Mouse (Mus musculus): ENCODE measurements at regions not wholly inside any gene's neighbourhood (a gene's known extent, or its start where the extent isn't known, plus 50 kb on each side); places are given as distances from the start of the nearest gene placed in this dataset.

DNA sequence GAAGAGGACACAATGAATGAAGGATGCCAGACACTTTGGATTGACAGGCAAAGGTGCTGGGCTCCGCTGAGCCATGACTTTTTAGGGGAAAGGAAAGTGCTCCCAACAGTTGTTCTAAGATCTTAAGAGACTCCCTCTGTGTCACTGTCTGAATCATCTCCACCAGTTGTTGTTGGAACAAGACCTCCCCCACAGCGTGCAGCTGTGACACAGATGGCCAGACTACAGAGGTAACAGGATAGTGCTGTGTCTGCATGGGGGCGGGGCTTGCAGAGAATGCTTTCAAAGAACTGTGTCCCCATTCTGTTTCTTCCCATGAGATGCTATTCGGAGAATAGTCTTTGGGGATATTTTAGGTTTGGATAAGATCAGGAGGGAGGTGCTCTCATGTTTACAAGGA is 61.7 kb upstream of the Dpyd start:
- ATAC-seq, result no peak

DNA sequence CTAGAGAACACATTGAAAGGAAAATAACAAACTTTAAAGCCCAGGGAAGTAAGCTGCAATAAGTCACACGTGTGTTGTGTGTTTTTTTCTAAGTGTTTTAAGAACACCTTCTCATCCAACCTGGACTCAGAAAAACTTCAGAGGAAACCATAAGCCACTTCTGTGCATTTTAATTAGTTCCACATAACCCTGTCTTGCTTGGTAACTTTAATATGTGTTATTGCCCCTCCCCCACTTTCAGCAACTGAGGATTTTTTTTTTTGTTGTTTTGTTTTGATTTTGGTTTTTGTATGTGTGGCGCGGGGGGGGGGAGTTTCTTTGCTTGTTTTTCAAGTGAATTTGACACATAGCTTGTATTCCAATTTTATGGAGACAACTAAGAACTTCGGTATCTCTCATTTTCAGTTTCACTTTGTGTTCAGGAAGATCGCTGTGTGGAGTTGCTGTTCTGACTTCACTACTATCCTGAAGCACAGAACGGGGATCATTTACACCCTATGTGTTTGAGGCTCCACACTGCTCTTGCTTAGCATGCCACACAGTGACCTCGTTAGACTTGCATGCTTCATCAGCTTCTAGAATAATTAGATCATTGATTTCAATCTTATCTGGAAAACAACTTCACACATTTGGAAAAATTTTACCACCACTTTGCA is 54.2 kb upstream of the Dpyd start:
- peak; percentile 46 for ATAC-seq

DNA sequence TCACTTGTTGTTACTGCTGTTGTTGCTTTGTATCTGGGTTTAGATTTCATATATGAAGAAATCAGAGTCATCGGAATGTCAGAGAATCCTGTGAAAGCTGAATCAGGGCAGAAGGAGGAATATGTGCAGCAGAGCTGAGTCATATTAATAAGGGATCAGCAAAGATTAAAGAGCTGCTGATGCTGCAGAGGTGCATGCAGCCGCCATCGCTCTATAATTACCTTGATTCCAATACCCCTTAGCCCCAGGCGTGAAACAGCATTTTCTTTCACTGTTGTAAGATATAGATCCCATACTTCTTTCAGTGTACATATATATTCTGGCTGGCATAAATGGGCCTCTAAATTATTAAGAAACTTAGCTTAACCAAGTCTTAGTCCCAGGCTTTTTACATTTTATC is 51.1 kb upstream of the Dpyd start:
- no peak for ATAC-seq

DNA sequence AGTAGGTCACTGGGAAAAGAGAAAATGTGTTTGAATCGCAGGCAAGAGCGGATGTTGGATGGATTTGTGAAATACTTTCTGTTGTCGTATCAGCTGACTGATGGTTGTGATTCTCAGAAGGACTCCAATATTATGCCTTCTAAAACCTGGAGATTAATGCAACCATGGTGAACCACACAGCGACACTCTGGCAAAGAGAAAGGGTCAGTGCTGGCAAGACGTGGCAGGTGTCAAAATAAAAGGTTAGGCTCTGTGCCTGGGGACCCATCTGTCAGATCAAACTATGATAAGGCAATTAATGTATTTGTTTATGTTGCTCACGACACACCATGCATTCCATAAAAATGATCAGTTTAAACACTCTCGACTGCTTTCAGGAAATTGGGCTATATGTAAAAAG is 50.0 kb upstream of the Dpyd start:
- ATAC-seq, result no peak
